Mouse (Mus musculus): ENCODE measurements around the gene Polr2l.

The Polr2l gene

DNA sequence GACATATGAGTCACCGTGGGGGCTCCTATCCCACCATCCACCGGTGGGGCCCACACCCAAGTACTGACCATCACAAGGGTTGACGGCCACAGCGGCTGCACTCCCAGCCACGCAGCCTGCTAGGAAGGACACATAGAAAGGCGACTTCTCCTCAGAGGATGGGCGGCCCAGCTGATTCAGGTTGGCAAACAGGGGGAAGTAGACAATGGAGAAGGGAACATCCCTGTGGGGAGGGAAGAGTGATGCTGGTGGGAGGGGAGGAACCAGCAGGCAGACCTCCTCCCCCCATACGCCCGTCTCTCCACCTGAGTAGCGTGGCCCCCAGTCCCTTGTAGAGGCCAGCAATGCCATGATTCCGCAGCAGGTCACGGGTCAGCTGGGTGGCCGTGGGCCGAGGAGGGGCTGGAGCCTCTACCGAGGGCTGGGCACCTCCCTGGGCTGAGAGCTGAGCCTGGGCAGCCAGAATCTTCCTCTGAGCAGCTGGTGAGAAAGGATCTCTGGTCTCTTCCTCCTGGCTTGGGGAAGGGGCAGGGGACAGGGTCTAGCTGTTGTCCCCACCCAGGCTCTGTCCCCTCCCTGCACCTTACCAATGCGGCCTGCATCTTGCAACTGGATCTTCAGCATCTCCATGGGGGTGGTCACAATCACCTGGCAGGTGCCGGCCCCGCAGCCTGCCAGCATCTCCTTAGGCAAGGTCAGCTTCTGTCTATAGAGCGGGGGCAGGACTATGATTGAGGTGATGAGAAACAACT lies 43.3 kb downstream of the Polr2l start:
- no peak for DNase-seq (ENCODE audit: low spot score)

DNA sequence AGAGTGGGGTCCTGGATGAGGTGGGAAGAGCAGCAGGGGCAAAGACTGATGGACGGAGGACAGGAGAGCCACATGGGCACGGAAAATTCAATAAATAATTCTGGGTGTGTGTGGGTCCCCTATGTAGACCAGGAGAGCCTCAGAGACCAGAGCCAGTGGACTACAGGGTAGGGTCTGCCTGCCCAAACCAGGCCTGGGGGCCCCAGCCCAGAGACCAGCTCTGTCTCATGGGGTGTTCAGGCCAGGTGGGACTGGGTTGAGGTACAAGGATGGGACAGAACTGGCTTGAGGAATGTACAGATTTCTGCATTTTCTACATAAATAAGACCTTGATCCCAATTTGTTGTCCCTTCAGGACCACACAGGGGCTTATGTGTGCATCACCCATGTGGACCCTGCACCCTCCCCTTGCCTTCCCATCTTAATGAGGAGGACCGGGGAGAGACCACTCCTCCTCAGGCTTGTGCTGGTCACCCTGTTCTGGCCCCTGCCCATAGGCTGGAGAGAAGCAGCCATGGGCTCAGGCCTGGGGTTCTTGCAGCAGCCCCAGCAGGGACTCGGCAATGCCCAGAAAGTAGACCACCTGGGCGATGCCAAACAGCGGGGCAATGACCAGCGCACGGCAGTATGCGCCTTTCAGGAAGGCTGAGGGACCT lies 44.2 kb downstream of the Polr2l start:
- DNase-seq (ENCODE audit: low spot score): no peak

DNA sequence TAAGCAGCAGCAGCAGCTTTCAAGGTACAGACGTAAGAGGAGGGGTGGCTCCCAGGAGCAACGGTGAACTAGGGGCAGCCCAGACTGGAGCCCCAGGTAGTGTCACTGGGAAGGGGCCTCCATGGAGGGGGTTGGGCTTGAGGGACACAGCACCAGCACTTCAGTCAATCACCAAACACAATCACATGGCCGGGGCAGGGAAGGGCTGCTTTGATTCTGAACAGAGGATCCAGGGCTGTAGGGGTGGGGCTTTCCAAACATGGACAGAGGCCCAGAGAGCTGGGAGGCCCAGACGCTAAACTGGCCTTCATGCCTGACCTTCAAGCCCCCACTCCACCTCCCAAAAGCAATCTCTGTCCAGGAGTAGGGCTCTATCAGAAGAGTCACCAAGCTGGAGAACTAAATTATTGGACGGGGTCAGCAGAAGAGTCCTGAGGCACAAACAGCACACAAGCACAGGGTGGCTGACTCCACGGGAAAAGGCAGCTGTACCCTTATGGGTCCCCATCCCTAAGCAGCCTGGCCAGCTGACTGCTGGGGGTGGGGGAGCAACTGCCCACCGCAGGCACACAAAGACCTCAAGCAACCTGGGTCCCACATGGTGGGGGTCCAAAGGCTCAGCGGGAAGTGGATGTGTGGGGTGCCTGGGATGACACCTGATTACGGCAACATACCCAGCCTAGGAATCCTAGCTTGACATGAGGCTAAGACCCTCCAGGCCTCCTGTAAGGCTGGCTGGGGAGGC lies 44.9 kb downstream of the Polr2l start:
- DNase-seq (ENCODE audit: low spot score): no peak

GRCm38 (mm10) chr7:141429310-141429709 lies 45.6 kb downstream of the Polr2l start, which contains the start of gene Cend1:
TSS of gene Cend1 (minus strand) at chr7:141429491.
- peak; percentile 89 for DNase-seq (ENCODE audit: low spot score)

DNA sequence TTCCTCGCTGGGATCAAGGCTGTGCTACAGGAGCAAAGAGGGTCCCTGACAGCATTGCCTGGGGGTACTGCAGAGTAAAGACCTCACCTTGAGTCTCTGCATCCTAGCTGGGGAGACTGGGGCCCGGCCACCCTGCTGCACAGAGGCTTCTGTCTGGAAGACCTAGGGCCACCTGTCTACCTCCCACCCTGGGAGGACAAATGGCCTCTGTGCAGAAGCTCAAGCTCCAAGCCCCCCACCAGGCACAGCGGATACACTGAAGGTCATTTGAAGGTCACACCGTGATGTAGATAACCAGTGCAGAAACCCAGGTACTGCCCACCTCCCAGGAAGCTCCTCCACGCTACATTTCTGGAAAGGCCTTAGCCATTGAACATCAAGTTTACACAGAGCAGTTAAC lies 46.2 kb downstream of the Polr2l start:
- no peak for DNase-seq (ENCODE audit: low spot score)

DNA sequence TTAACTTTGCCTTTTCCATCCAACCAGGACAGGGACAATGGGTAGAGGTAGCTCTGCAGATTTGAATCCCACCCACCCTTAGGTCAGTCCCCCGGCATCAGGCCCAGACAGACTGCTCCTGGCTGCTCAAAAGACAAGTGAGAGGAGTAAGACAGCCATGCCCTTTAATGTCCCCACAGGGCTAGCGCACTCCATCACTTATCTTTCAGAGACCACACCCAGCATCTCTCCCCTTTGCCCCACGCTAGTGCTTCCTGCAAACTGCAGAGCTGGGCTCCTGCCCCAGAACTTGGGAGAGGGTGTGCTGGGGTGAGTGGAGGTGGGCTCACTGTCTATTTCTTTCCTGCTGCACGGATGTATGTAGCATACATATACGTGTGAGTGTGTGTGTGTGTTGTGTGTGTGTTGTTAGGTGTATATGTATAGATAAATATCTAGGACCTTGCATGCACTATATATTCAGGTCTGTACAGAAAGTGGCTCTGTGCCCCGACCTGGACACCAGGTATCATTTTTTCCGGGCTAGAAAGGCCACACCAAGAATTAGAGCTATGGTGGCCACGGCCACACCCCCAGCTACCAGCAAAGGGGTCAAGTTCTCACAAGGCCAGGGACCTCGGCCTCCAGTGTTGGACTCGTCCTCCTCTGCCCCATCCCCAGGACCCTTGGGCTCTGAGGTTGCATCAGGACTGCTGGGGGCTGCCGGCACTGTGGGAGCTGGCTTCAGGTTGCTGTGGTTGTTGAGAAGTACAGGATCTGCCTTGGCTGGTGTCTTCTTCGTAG lies 47.8 kb downstream of the Polr2l start:
- DNase-seq (ENCODE audit: low spot score): no peak

DNA sequence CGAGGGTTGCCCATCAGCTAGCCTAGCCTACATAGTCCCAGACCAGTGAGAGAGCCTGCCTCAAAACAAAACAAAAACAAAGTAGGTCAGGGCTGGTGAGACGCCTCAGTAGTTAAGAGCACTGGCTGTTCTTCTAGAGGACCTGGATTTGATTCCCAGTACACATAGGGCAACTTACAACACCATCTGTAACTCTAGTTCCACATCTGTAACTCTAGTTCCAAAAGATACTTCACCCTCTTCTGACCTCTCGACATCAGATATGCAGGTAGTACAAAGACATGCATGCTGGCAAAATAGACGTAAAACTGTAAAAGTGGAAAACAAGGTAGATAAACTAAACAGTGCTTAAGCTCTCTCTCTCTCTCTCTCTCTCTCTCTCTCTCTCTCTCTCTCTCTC lies 51.1 kb downstream of the Polr2l start:
- no peak for DNase-seq (ENCODE audit: low spot score)
